Mouse (Mus musculus): ENCODE results near the gene Kcnk4. TPM values are rescaled to one million over a fixed set of nuclear protein-coding genes. Genes with fewer than 3 reads are reported as not detected.

The Kcnk4 gene
- polyA plus RNA-seq, 1 experiment from 2014 or later: 3.3 TPM

DNA sequence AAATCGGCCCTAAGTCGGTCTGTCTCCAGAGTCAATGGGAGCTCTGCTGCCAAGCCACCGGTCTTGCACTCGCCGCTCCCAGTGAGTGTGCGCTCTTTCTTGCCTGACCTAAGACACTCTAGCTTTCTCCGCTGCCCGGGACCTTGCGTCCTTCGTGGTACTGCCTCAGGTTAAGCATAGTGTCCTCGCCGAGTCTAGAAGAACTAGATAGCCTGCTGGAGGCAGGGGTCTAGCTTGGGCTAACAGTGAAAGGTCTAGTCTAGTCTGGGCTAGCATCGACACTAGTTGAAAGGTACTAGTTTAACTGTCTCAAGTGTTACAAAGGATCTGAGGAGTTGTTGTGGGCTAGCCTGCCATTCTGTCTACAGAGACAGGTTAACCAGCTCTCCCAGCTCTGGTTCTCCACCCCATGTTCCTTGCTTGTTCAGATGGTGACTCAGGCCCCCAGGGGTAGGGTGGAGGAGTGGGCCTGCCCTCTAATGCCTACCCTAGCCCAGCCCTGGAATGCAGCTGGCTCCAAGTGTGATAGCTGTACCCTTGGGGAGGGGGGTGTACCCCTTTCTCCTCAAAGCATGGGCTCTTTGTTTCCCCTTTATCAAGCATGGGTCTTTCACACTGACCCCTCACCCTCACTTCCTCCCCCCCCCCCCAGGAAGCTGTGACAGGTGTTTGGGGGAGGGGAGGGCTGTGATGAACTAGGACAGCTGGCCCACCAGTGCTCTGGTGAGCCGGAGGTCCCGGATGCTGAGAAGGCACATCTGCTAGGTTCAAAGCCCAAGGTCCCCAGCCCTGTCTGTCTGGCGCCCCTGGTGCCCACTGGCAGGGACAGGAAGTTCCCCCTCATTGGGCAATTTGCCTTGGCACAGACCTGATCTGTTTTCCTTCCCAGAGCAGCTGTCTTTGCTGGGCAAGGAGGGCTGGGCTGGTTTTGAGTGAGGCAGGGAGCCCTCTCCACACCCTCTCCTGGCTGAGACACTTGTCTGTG, 41.5 kb upstream of the Kcnk4 start, which contains the start of gene Plcb3:
TSS of gene Plcb3 (minus strand) at position 934 of the 985 bp plus-strand sequence.
- H3K4me3 ChIP-seq (replicated peaks; ENCODE audit: low read length): peak within 1 kb of the TSS; percentile 60
- no peaks in the 10 kb centered on the region for H3K9me3 ChIP-seq (ENCODE audit: control insufficient read depth, low read length)
- peak within 1 kb of the TSS; percentile 72 for H3K4me2 ChIP-seq (ENCODE audit: low read length)
- WGBS: 0% methylated on average over 16 of the region's 16 CpGs
- H3K27me3 ChIP-seq (replicated peaks; ENCODE audit: control insufficient read depth, insufficient read depth, low read length): no peaks in the 10 kb centered on the region
- ATAC-seq: peak; percentile 5
- H3K36me3 ChIP-seq (ENCODE audit: control insufficient read depth, insufficient read depth): peaks cover 6% of the 10 kb centered on the region
- peak within 1 kb of the TSS; percentile 82 for H3K27ac ChIP-seq (ENCODE audit: low read length)
- H3K9ac ChIP-seq (replicated peaks; ENCODE audit: low read depth, low read length): peak within 1 kb of the TSS; percentile 85
- peaks cover 38% of the 10 kb centered on the region for H3K4me1 ChIP-seq (replicated peaks; ENCODE audit: control insufficient read depth, insufficient read depth, low read length)

DNA sequence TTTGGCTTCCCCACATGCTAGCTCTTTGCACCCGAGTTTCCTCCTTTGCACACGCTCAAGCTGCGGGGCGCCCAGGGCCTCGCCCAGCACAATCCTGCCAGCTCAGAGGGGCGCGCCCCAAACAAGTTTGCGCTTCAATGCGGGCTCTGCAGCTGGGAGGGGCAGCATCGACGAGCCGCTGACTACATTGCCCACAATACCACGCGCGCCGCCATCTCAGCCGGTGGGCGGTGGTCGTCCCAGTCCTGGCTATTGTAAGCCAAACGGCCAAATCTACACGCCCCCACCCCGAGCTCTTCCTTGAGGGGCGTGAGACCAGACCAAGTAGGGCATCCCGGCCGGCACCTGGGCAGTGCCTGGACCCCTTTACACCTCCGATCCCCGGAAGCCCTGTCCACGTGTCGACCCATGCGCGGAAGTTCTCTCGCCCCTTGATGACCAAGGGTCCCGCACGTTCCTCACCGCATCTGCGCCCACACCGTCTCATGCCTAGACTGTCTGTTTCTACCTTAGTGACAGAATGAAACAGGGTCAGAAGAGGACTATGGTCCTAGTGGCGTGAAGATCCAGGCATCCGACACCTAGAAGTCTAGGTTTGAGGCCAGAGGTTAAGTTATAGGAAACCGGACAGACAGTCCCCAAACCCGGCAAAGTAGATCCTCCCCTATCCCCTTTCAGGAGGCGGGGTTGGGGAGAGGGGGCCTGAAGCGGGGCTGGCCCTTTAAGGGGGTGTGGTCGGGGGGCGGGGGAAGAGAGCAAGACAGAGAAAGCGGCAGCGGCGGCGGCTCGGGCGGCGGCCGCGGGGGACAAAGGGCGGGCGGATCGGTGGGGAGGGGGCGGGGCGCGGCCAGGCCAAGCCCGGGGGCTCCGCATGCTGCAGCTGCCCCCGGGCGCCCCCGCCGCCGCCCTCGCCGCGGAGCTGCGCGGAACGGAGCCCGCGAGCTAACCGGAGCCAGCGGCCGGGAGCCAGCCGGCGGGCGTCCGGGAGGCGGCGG, 40.2 kb upstream of the Kcnk4 start, which contains the start of gene Ppp1r14b:
TSS of gene Ppp1r14b (plus strand) at position 758 of the 995 bp plus-strand sequence.
- WGBS: 0% methylated on average over 64 of the region's 84 CpGs
- Histone ChIP-seq H3K4me1 (replicated peaks; ENCODE audit: control insufficient read depth, insufficient read depth, low read length) (peaks cover 47% of the 10 kb centered on the region), H3K36me3 (ENCODE audit: control insufficient read depth, insufficient read depth) (peaks cover 6% of the 10 kb centered on the region), H3K4me3 (replicated peaks; ENCODE audit: low read length) (peak within 1 kb of the TSS; percentile 60), H3K9ac (replicated peaks; ENCODE audit: low read depth, low read length) (peak within 1 kb of the TSS; percentile 85), H3K4me2 (ENCODE audit: low read length) (peak within 1 kb of the TSS; percentile 72), H3K9me3 (ENCODE audit: control insufficient read depth, low read length) (no peaks in the 10 kb centered on the region), H3K27me3 (replicated peaks; ENCODE audit: control insufficient read depth, insufficient read depth, low read length) (peaks cover 5% of the 10 kb centered on the region; the same call in 1 of the 2 replicates), H3K27ac (ENCODE audit: low read length) (peak within 1 kb of the TSS; percentile 82)
- ATAC-seq: peak; percentile 73

GRCm38 (mm10) chr19:6973581-6974190, 39.4 kb upstream of the Kcnk4 start:
- ATAC-seq: no peak
- H3K4me3 ChIP-seq (replicated peaks; ENCODE audit: low read length): peak overlapping the region; percentile 60
- H3K4me1 ChIP-seq (replicated peaks; ENCODE audit: control insufficient read depth, insufficient read depth, low read length): peaks cover 41% of the 10 kb centered on the region
- peaks cover 6% of the 10 kb centered on the region for H3K36me3 ChIP-seq (ENCODE audit: control insufficient read depth, insufficient read depth)
- no peaks in the 10 kb centered on the region for H3K9me3 ChIP-seq (ENCODE audit: control insufficient read depth, low read length)
- peak overlapping the region; percentile 58 for H3K4me2 ChIP-seq (ENCODE audit: low read length)
- H3K27ac ChIP-seq (ENCODE audit: low read length): peak overlapping the region; percentile 46; the same call in 1 of the 2 replicates
- peak overlapping the region; percentile 85 for H3K9ac ChIP-seq (replicated peaks; ENCODE audit: low read depth, low read length)
- peaks cover 10% of the 10 kb centered on the region; the same call in 1 of the 2 replicates for H3K27me3 ChIP-seq (replicated peaks; ENCODE audit: control insufficient read depth, insufficient read depth, low read length)
- 31% methylated on average over 12 of the region's 12 CpGs for WGBS

DNA sequence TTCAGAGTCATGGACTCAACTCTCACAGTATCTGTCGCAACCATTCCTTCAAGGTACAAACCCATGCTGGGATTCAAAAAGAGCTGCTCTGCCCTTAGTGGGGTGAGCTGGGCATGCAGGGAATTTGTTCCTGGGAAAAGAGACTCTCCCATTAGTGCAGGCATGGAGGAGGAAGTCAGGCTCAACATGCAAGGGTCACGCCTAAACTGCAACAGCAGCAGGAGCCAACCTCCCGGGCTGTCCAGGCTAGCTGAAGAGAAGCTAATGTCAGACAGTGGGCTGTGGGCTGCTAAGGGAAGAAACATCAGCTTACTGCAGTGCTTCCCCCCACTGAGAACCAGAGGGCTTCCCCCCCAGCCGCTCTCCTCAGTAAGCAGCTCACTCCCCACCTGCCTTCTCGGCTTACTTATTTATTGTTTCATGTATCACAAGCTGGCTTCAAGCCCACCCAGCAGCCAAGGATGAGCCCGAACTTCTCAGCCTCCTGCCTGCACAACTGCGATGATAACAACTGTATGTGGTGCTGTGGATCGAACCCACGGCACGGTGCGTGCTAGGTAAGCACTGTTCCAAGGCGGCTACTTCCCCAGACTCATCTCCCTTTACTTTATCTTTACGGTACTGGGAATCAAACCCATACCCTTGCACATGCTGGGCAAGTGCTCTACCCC, 38.1 kb upstream of the Kcnk4 start:
- H3K27me3 ChIP-seq (replicated peaks; ENCODE audit: control insufficient read depth, insufficient read depth, low read length): peaks cover 15% of the 10 kb centered on the region; the same call in 1 of the 2 replicates

GRCm38 (mm10) chr19:6971644-6972043, 37.3 kb upstream of the Kcnk4 start:
- Histone ChIP-seq H3K4me1 (replicated peaks; ENCODE audit: control insufficient read depth, insufficient read depth, low read length) (peaks cover 22% of the 10 kb centered on the region), H3K4me3 (replicated peaks; ENCODE audit: low read length) (no peak overlapping the region), H3K4me2 (ENCODE audit: low read length) (no peak overlapping the region), H3K27ac (ENCODE audit: low read length) (no peak overlapping the region), H3K9ac (replicated peaks; ENCODE audit: low read depth, low read length) (no peak overlapping the region), H3K9me3 (ENCODE audit: control insufficient read depth, low read length) (no peaks in the 10 kb centered on the region), H3K27me3 (replicated peaks; ENCODE audit: control insufficient read depth, insufficient read depth, low read length) (peaks cover 15% of the 10 kb centered on the region; the same call in 1 of the 2 replicates), H3K36me3 (ENCODE audit: control insufficient read depth, insufficient read depth) (no peaks in the 10 kb centered on the region)
- ATAC-seq: no peak
- WGBS: 59% methylated on average over 6 of the region's 6 CpGs

More for the DNA sequence above, 38.1 kb upstream of the Kcnk4 start:
- peaks cover 28% of the 10 kb centered on the region for H3K4me1 ChIP-seq (replicated peaks; ENCODE audit: control insufficient read depth, insufficient read depth, low read length)
- H3K27ac ChIP-seq (ENCODE audit: low read length): no peak overlapping the region
- no peak for ATAC-seq
- no peaks in the 10 kb centered on the region for H3K9me3 ChIP-seq (ENCODE audit: control insufficient read depth, low read length)
- peaks cover 2% of the 10 kb centered on the region; the same call in 1 of the 2 replicates for H3K36me3 ChIP-seq (ENCODE audit: control insufficient read depth, insufficient read depth)
- no peak overlapping the region for H3K4me3 ChIP-seq (replicated peaks; ENCODE audit: low read length)
- WGBS: 87% methylated on average over 13 of the region's 13 CpGs
- H3K4me2 ChIP-seq (ENCODE audit: low read length): no peak overlapping the region
- no peak overlapping the region for H3K9ac ChIP-seq (replicated peaks; ENCODE audit: low read depth, low read length)

DNA sequence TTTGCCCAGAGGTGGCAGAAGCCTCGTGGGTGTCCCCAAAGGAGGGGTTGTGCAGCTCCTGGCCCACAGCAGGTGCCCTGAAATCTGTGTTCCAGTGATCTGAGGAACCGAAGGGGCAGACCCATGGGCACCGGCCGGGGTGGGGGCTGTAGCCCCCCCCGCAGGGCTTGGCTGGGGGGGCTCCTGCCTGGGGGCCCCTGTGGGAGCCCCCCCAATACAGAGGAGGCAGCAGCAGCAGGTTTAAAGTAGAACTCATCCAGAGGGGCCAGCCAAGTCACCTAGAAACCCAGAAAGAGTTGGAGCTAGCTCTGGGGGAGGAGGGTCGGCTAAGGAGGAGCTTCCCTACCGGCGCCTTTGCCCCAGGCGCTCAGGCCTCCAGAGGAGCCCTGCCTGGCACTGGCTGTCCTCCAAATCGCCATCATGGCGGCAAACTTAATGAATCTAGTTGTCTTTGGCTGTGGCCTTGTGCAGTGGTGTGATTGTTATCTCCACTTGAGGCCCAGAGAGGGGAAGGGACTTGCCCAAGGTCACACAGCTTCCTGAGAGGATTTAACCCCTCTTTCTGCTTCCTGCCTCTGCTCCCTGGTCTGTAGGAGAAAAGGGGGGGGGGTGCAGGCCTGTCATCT, 36.3 kb upstream of the Kcnk4 start:
- 16% methylated on average over 11 of the region's 11 CpGs for WGBS

GRCm38 (mm10) chr19:6969665-6970381, 35.5 kb upstream of the Kcnk4 start:
- Histone ChIP-seq H3K9me3 (ENCODE audit: control insufficient read depth, low read length) (no peaks in the 10 kb centered on the region), H3K27me3 (replicated peaks; ENCODE audit: control insufficient read depth, insufficient read depth, low read length) (peaks cover 15% of the 10 kb centered on the region; the same call in 1 of the 2 replicates), H3K36me3 (ENCODE audit: control insufficient read depth, insufficient read depth) (no peaks in the 10 kb centered on the region), H3K4me3 (replicated peaks; ENCODE audit: low read length) (peak overlapping the region; percentile 42), H3K4me2 (ENCODE audit: low read length) (peak overlapping the region; percentile 47), H3K27ac (ENCODE audit: low read length) (no peak overlapping the region), H3K9ac (replicated peaks; ENCODE audit: low read depth, low read length) (peak overlapping the region; percentile 57), H3K4me1 (replicated peaks; ENCODE audit: control insufficient read depth, insufficient read depth, low read length) (peaks cover 16% of the 10 kb centered on the region)
- under 1% methylated on average over 55 of the region's 55 CpGs for WGBS
- 0 out of 2 replicates have a peak, but pooled peaks have one; percentile 11 for ATAC-seq

More for the DNA sequence above, 36.3 kb upstream of the Kcnk4 start:
- no peak for ATAC-seq
- H3K27me3 ChIP-seq (replicated peaks; ENCODE audit: control insufficient read depth, insufficient read depth, low read length): peaks cover 15% of the 10 kb centered on the region; the same call in 1 of the 2 replicates
- no peaks in the 10 kb centered on the region for H3K9me3 ChIP-seq (ENCODE audit: control insufficient read depth, low read length)
- peak overlapping the region; percentile 35 for H3K9ac ChIP-seq (replicated peaks; ENCODE audit: low read depth, low read length)
- peak overlapping the region; percentile 47; the same call in 1 of the 2 replicates for H3K4me2 ChIP-seq (ENCODE audit: low read length)
- no peaks in the 10 kb centered on the region for H3K36me3 ChIP-seq (ENCODE audit: control insufficient read depth, insufficient read depth)
- H3K4me3 ChIP-seq (replicated peaks; ENCODE audit: low read length): no peak overlapping the region
- no peak overlapping the region for H3K27ac ChIP-seq (ENCODE audit: low read length)
- peaks cover 16% of the 10 kb centered on the region for H3K4me1 ChIP-seq (replicated peaks; ENCODE audit: control insufficient read depth, insufficient read depth, low read length)

All from forebrain, embryonic 16.5 days (tissue).